Mouse (Mus musculus) brain, embryonic 14.5 days (tissue): ENCODE results near the gene Plk3.

Experiments
- CTCF ChIP-seq: fragments of 200-500 bp; IDR thresholded peaks from 2 replicates; pipeline ENCODE4 v1.5.1; 2012; ENCODE audit warnings: inconsistent platforms, mild to moderate bottlenecking, moderate library complexity, borderline replicate concordance; ENCODE audit not compliant: insufficient read depth, insufficient read length; ENCODE audit errors: extremely low read depth
- POLR2A ChIP-seq: fragments of 200-500 bp; IDR thresholded peaks from 2 replicates; pipeline ENCODE4 v1.6.1; 2012; ENCODE audit warnings: mild to moderate bottlenecking, inconsistent platforms, borderline replicate concordance; ENCODE audit not compliant: poor library complexity, insufficient read depth, insufficient read length, severe bottlenecking; ENCODE audit errors: extremely low read depth

DNA sequence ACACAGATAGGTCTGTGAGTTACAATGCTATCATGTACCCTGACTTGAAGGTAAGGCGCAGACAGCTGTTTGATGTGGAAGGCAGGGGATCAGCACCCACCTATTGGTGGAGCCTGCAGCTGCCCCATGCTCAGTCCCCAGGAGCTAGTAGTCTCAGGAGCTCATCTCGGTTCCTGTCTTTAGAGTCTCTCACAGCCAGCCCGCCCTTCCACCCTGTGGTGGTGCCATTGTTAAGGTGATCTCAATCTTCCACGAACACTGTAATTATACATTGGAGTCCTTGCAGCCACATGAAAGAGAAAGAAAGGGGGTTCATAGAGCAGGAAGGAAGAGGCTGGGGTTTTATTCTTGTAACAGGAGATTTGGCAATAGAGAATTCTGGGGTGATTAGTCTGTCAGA is 33.7 kb downstream of the Plk3 start:
- TF ChIP-seq CTCF (no peak), POLR2A (no peak)
